24 mouse cellular contexts compared by ENCODE assay signal in the genomic region with DNA sequence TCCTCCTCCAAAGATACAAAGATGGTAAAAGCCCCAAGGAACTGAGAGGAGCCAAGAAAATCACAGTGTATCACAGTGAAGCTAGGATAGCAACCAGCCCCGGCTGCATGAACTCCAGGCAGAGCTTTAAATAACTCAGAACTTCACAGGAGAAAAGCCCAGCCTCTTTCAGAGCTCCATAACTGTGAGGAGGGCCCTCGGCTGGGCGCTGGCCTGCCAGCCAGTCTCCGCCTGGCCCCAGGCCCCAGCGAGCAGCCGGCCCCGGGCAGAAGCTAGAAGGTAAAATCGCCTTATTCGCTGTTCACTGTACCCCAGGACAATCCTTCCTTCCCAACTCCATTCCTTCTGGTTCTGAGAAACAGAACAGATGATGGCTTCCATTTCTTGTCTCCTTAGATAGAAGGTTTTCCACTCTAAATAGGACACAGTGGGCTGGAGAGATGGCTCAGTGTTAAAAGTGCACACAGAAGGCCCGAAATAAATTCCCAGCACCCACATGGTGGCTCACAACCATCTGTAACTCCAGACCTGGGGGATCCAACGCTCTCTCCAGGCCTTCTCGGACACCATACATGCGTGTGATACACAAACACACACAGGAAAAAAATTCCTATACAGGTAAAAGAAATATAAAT. TPM values are rescaled to one million over a fixed set of nuclear protein-coding genes. Genes with fewer than 3 reads are reported as not detected.
DNase-seq lines count a peak whose midpoint lies in the region; ATAC-seq and TF ChIP-seq lines count a peak whose summit lies in the region.
"Had no signal": no experiment of that assay in that cellular context is flagged by ENCODE, and none has a peak within 500 bp of the region (broad histone marks: within the 10 kb centered on the region; RNA-seq: fewer than 3 reads in every experiment).

No protein-coding gene starts in this region.

- 77% methylated on average over 13 of the region's 13 CpGs for WGBS in forebrain, postnatal 0 days
- 85% methylated on average over 13 of the region's 13 CpGs for WGBS in forebrain, embryonic 13.5 days
- WGBS in intestine, embryonic 14.5 days, result 74% methylated on average over 13 of the region's 13 CpGs
- WGBS in intestine, embryonic 15.5 days, result 79% methylated on average over 13 of the region's 13 CpGs
- WGBS in heart, embryonic 14.5 days, result 55% methylated on average over 13 of the region's 13 CpGs
- WGBS in stomach, postnatal 0 days, result 74% methylated on average over 13 of the region's 13 CpGs

- TF ChIP-seq EP300 in stomach, postnatal 0 days (optimal IDR thresholded peaks at IDR 0.05), result no peak

- ATAC-seq in forebrain, postnatal 0 days, result no peak
- no peak for ATAC-seq in forebrain, embryonic 13.5 days
- ATAC-seq in intestine, embryonic 14.5 days (replicated peaks; ENCODE audit: low FRiP score, low TSS enrichment, low read depth), result no peak
- ATAC-seq in intestine, embryonic 15.5 days, result no peak
- ATAC-seq in heart, embryonic 14.5 days (ENCODE audit: insufficient number of reproducible peaks, insufficient read depth, low FRiP score, low read depth), result no peak
- no peak for ATAC-seq in stomach, postnatal 0 days (ENCODE audit: low FRiP score, low TSS enrichment)
- no peak for ATAC-seq in cerebellum, adult (ENCODE audit: insufficient number of reproducible peaks, low FRiP score, low TSS enrichment)
- ATAC-seq: forebrain, embryonic 15.5 days; midbrain, embryonic 15.5 days had no signal

- no peaks in the 10 kb centered on the region for H3K27me3 ChIP-seq in forebrain, postnatal 0 days (ENCODE audit: insufficient read depth, low read length)
- H3K27me3 ChIP-seq in forebrain, embryonic 13.5 days, result 0 out of 2 replicates have a peak, but pooled peaks cover 4% of the 10 kb centered on the region
- no peaks in the 10 kb centered on the region for H3K27me3 ChIP-seq in intestine, embryonic 14.5 days (replicated peaks; ENCODE audit: control insufficient read depth, insufficient read depth, low read length)
- no peaks in the 10 kb centered on the region for H3K27me3 ChIP-seq in intestine, embryonic 15.5 days (replicated peaks)
- H3K27me3 ChIP-seq in heart, embryonic 14.5 days (ENCODE audit: control insufficient read depth, insufficient read depth, low read length), result no peaks in the 10 kb centered on the region
- no peaks in the 10 kb centered on the region for H3K27me3 ChIP-seq in stomach, postnatal 0 days (ENCODE audit: control insufficient read depth, insufficient read depth, low read length)
- H3K27me3 ChIP-seq: forebrain, embryonic 15.5 days; midbrain, embryonic 15.5 days had no signal

- no peaks in the 10 kb centered on the region for H3K9me3 ChIP-seq in forebrain, postnatal 0 days (ENCODE audit: low read length)
- H3K9me3 ChIP-seq in forebrain, embryonic 13.5 days (replicated peaks), result no peaks in the 10 kb centered on the region
- 0 out of 2 replicates have a peak, but pooled peaks cover 2% of the 10 kb centered on the region for H3K9me3 ChIP-seq in intestine, embryonic 14.5 days (ENCODE audit: control insufficient read depth, low read length)
- no peaks in the 10 kb centered on the region for H3K9me3 ChIP-seq in intestine, embryonic 15.5 days
- H3K9me3 ChIP-seq in heart, embryonic 14.5 days (ENCODE audit: control insufficient read depth, low read length), result no peaks in the 10 kb centered on the region
- no peaks in the 10 kb centered on the region for H3K9me3 ChIP-seq in stomach, postnatal 0 days (ENCODE audit: control insufficient read depth, low read length)
- H3K9me3 ChIP-seq: forebrain, embryonic 15.5 days; midbrain, embryonic 15.5 days had no signal

- H3K27ac ChIP-seq in forebrain, postnatal 0 days (ENCODE audit: low read depth, low read length), result no peak overlapping the region
- H3K27ac ChIP-seq in forebrain, embryonic 13.5 days, result no peak overlapping the region
- H3K27ac ChIP-seq in intestine, embryonic 14.5 days (ENCODE audit: low read depth), result peak overlapping the region; percentile 25; the same call in 1 of the 2 replicates
- H3K27ac ChIP-seq in intestine, embryonic 15.5 days, result no peak overlapping the region
- H3K27ac ChIP-seq in heart, embryonic 14.5 days (replicated peaks in 1 of 2; ENCODE audit: control insufficient read depth in 1 of 2, insufficient read depth in 1 of 2, low read depth in 2 of 2, low read length in 2 of 2), result peak overlapping the region; percentile 69 to 94
- H3K27ac ChIP-seq in stomach, postnatal 0 days (replicated peaks), result 0 out of 2 replicates have a peak overlapping the region, but pooled peaks have one; percentile 30
- H3K27ac ChIP-seq: forebrain, embryonic 15.5 days; hindbrain, embryonic 10.5 days; liver, embryonic 14.5 days; midbrain, embryonic 15.5 days had no signal

- H3K9ac ChIP-seq in forebrain, postnatal 0 days, result 0 out of 2 replicates have a peak overlapping the region, but pooled peaks have one; percentile 3
- H3K9ac ChIP-seq in forebrain, embryonic 13.5 days, result no peak overlapping the region
- no peak overlapping the region for H3K9ac ChIP-seq in intestine, embryonic 14.5 days (ENCODE audit: low read length)
- H3K9ac ChIP-seq in intestine, embryonic 15.5 days, result no peak overlapping the region
- H3K9ac ChIP-seq in heart, embryonic 14.5 days (ENCODE audit: low read length), result peak overlapping the region; percentile 18; the same call in 1 of the 2 replicates
- H3K9ac ChIP-seq in stomach, postnatal 0 days (ENCODE audit: low read length), result no peak overlapping the region
- H3K9ac ChIP-seq: forebrain, embryonic 15.5 days; liver, embryonic 14.5 days; midbrain, embryonic 15.5 days had no signal

- H3K4me3 ChIP-seq in forebrain, postnatal 0 days (ENCODE audit: low read depth, low read length), result no peak overlapping the region
- no peak overlapping the region for H3K4me3 ChIP-seq in forebrain, embryonic 13.5 days
- H3K4me3 ChIP-seq in intestine, embryonic 14.5 days (ENCODE audit: low read depth, low read length), result no peak overlapping the region
- H3K4me3 ChIP-seq in intestine, embryonic 15.5 days (replicated peaks), result no peak overlapping the region
- H3K4me3 ChIP-seq in heart, embryonic 14.5 days (ENCODE audit: control insufficient read depth in 1 of 2, insufficient read depth in 1 of 2, low read depth in 1 of 2, low read length in 2 of 2), result no peak overlapping the region
- H3K4me3 ChIP-seq in stomach, postnatal 0 days (ENCODE audit: low read depth, low read length), result no peak overlapping the region
- H3K4me3 ChIP-seq: erythroblast, embryonic 14.5 days; forebrain, embryonic 15.5 days; hindbrain, embryonic 10.5 days; midbrain, embryonic 15.5 days had no signal

- no peaks in the 10 kb centered on the region; the same call in 1 of the 2 replicates for H3K36me3 ChIP-seq in forebrain, postnatal 0 days (ENCODE audit: insufficient read depth)
- H3K36me3 ChIP-seq in forebrain, embryonic 13.5 days (ENCODE audit: poor library complexity, severe bottlenecking), result no peaks in the 10 kb centered on the region
- H3K36me3 ChIP-seq in intestine, embryonic 14.5 days (ENCODE audit: control insufficient read depth, insufficient read depth, low read length), result peaks cover 16% of the 10 kb centered on the region
- H3K36me3 ChIP-seq in intestine, embryonic 15.5 days, result peaks cover 24% of the 10 kb centered on the region
- H3K36me3 ChIP-seq in heart, embryonic 14.5 days (ENCODE audit: control insufficient read depth, insufficient read depth, low read length), result peaks cover 32% of the 10 kb centered on the region
- H3K36me3 ChIP-seq in stomach, postnatal 0 days (ENCODE audit: control insufficient read depth, insufficient read depth, low read length), result peaks cover 5% of the 10 kb centered on the region
- H3K36me3 ChIP-seq: forebrain, embryonic 15.5 days; midbrain, embryonic 15.5 days had no signal

- H3K4me1 ChIP-seq in forebrain, postnatal 0 days (ENCODE audit: insufficient read depth), result no peaks in the 10 kb centered on the region
- H3K4me1 ChIP-seq in forebrain, embryonic 13.5 days, result peaks cover 11% of the 10 kb centered on the region
- peaks cover 11% of the 10 kb centered on the region for H3K4me1 ChIP-seq in intestine, embryonic 14.5 days (replicated peaks; ENCODE audit: control insufficient read depth, insufficient read depth, low read length)
- H3K4me1 ChIP-seq in intestine, embryonic 15.5 days (replicated peaks), result peaks cover 17% of the 10 kb centered on the region
- peaks cover 13 to 29% of the 10 kb centered on the region in 2 experiments for H3K4me1 ChIP-seq in heart, embryonic 14.5 days (ENCODE audit: control insufficient read depth in 2 of 2, insufficient read depth in 2 of 2, low read length in 2 of 2)
- peaks cover 3% of the 10 kb centered on the region; the same call in 1 of the 2 replicates for H3K4me1 ChIP-seq in stomach, postnatal 0 days (replicated peaks; ENCODE audit: control insufficient read depth, insufficient read depth)

- no peak for DNase-seq in forebrain, postnatal 0 days
- no peak for DNase-seq in intestine, embryonic 14.5 days (ENCODE audit: low spot score)
- no peak for DNase-seq in stomach, postnatal 0 days (ENCODE audit: low spot score)
- no peak for DNase-seq in layer of hippocampus, postnatal 10 days (ENCODE audit: low spot score in 2 of 2)
- DNase-seq: cerebellum, postnatal 10 days; embryo, embryonic 11 days; gastrocnemius, postnatal 10 days; layer of hippocampus, postnatal 36 days; left cerebral cortex, postnatal 4 days; spleen, adult 18-20 months had no signal

- no peak overlapping the region for H3K4me2 ChIP-seq in forebrain, postnatal 0 days (ENCODE audit: low read depth)
- H3K4me2 ChIP-seq in forebrain, embryonic 13.5 days, result no peak overlapping the region
- no peak overlapping the region for H3K4me2 ChIP-seq in intestine, embryonic 14.5 days (ENCODE audit: low read length)
- no peak overlapping the region for H3K4me2 ChIP-seq in intestine, embryonic 15.5 days (replicated peaks)
- H3K4me2 ChIP-seq in heart, embryonic 14.5 days (ENCODE audit: low read length), result peak overlapping the region; percentile 2
- H3K4me2 ChIP-seq in stomach, postnatal 0 days (replicated peaks; ENCODE audit: low read depth), result no peak overlapping the region
- H3K4me2 ChIP-seq: forebrain, embryonic 15.5 days; midbrain, embryonic 15.5 days had no signal

- TF ChIP-seq CTCF in forebrain, postnatal 0 days (IDR thresholded peaks at IDR 0.05; ENCODE audit: low read depth), result no peak
- no peak for TF ChIP-seq CTCF in stomach, postnatal 0 days (IDR thresholded peaks at IDR 0.05; ENCODE audit: low read depth)

RNA-seq across cellular contexts. Expression of a gene that starts 4.6 kb away (rescaled TPM):
- total RNA-seq in forebrain, postnatal 0 days (2014; rRNA removed), result 17.1 and 17.5 TPM in 2 replicates
- polyA plus RNA-seq in forebrain, postnatal 0 days (2015; fragmentation: Nextera tagmentation; extraction: Ambion mirVana), result 8.9 and 9.4 TPM in 2 replicates
- 5.0 and 6.4 TPM in 2 replicates for polyA plus RNA-seq in forebrain, embryonic 13.5 days (2015; fragmentation: Nextera tagmentation; extraction: Ambion mirVana)
- polyA plus RNA-seq in intestine, embryonic 14.5 days (2014; fragmentation: Nextera tagmentation; extraction: Ambion mirVana), result 18.7 and 21.3 TPM in 2 replicates
- polyA plus RNA-seq in intestine, embryonic 15.5 days (2015; fragmentation: Nextera tagmentation; extraction: Ambion mirVana), result 20.4 and 29.1 TPM in 2 replicates
- 11.1 and 12.4 TPM in 2 replicates for polyA plus RNA-seq in heart, embryonic 14.5 days (2014; fragmentation: Nextera tagmentation; extraction: Ambion mirVana)
- 22.7 and 23.7 TPM in 2 replicates for polyA plus RNA-seq in stomach, postnatal 0 days (2015; fragmentation: Nextera tagmentation; extraction: Ambion mirVana)
- 10 to 100 TPM; 19.6 to 20.9 TPM for total RNA-seq in layer of hippocampus, postnatal 10 days (2021)

RNA-seq across cellular contexts. Expression of a gene that starts 6.1 kb away (rescaled TPM):
- 0.46 and 0.52 TPM in 2 replicates for total RNA-seq in forebrain, postnatal 0 days (2014; rRNA removed)
- not detected in 2 replicates for polyA plus RNA-seq in forebrain, postnatal 0 days (2015; fragmentation: Nextera tagmentation; extraction: Ambion mirVana)
- polyA plus RNA-seq in forebrain, embryonic 13.5 days (2015; fragmentation: Nextera tagmentation; extraction: Ambion mirVana), result 0.06 TPM in 1 of 2 replicates, not detected in the other
- polyA plus RNA-seq in intestine, embryonic 14.5 days (2014; fragmentation: Nextera tagmentation; extraction: Ambion mirVana), result 0.58 and 0.63 TPM in 2 replicates
- 0.97 and 1.2 TPM in 2 replicates for polyA plus RNA-seq in intestine, embryonic 15.5 days (2015; fragmentation: Nextera tagmentation; extraction: Ambion mirVana)
- polyA plus RNA-seq in heart, embryonic 14.5 days (2014; fragmentation: Nextera tagmentation; extraction: Ambion mirVana), result 24.1 and 28.3 TPM in 2 replicates
- 0.80 and 0.85 TPM in 2 replicates for polyA plus RNA-seq in stomach, postnatal 0 days (2015; fragmentation: Nextera tagmentation; extraction: Ambion mirVana)
- under 1 TPM; 0.85 to 0.96 TPM for total RNA-seq in layer of hippocampus, postnatal 10 days (2021)
- total RNA-seq: megakaryocyte progenitor cell, adult 5-6 weeks; MEL had no signal
- polyA plus RNA-seq: erythroblast, embryonic 14.5 days had no signal

RNA-seq across cellular contexts. Expression of a gene that starts 37.9 kb away (rescaled TPM):
- 76.5 and 81.0 TPM in 2 replicates for total RNA-seq in forebrain, postnatal 0 days (2014; rRNA removed)
- 21.7 and 26.0 TPM in 2 replicates for polyA plus RNA-seq in forebrain, postnatal 0 days (2015; fragmentation: Nextera tagmentation; extraction: Ambion mirVana)
- polyA plus RNA-seq in forebrain, embryonic 13.5 days (2015; fragmentation: Nextera tagmentation; extraction: Ambion mirVana), result 12.0 and 12.7 TPM in 2 replicates
- polyA plus RNA-seq in intestine, embryonic 14.5 days (2014; fragmentation: Nextera tagmentation; extraction: Ambion mirVana), result 5.5 and 5.8 TPM in 2 replicates
- 5.6 and 6.9 TPM in 2 replicates for polyA plus RNA-seq in intestine, embryonic 15.5 days (2015; fragmentation: Nextera tagmentation; extraction: Ambion mirVana)
- polyA plus RNA-seq in heart, embryonic 14.5 days (2014; fragmentation: Nextera tagmentation; extraction: Ambion mirVana), result 2.7 and 2.8 TPM in 2 replicates
- polyA plus RNA-seq in stomach, postnatal 0 days (2015; fragmentation: Nextera tagmentation; extraction: Ambion mirVana), result 6.0 and 7.1 TPM in 2 replicates
- 100 to 1,000 TPM; 124 to 128 TPM for total RNA-seq in layer of hippocampus, postnatal 10 days (2021)
- total RNA-seq: megakaryocyte progenitor cell, adult 5-6 weeks had no signal

RNA-seq across cellular contexts. Expression of a gene that starts 41.4 kb away (rescaled TPM):
- 32.2 and 47.3 TPM in 2 replicates for total RNA-seq in forebrain, postnatal 0 days (2014; rRNA removed)
- 36.8 and 39.8 TPM in 2 replicates for polyA plus RNA-seq in forebrain, postnatal 0 days (2015; fragmentation: Nextera tagmentation; extraction: Ambion mirVana)
- polyA plus RNA-seq in forebrain, embryonic 13.5 days (2015; fragmentation: Nextera tagmentation; extraction: Ambion mirVana), result 2.9 and 4.5 TPM in 2 replicates
- 3.0 and 3.2 TPM in 2 replicates for polyA plus RNA-seq in intestine, embryonic 14.5 days (2014; fragmentation: Nextera tagmentation; extraction: Ambion mirVana)
- 1.9 and 2.4 TPM in 2 replicates for polyA plus RNA-seq in intestine, embryonic 15.5 days (2015; fragmentation: Nextera tagmentation; extraction: Ambion mirVana)
- polyA plus RNA-seq in heart, embryonic 14.5 days (2014; fragmentation: Nextera tagmentation; extraction: Ambion mirVana), result 1.0 and 1.1 TPM in 2 replicates
- 5.9 and 6.1 TPM in 2 replicates for polyA plus RNA-seq in stomach, postnatal 0 days (2015; fragmentation: Nextera tagmentation; extraction: Ambion mirVana)
- total RNA-seq in layer of hippocampus, postnatal 10 days (2021), result 100 to 1,000 TPM; 137 to 163 TPM
- total RNA-seq: megakaryocyte progenitor cell, adult 5-6 weeks had no signal
- polyA plus RNA-seq: erythroblast, embryonic 14.5 days had no signal

RNA-seq across cellular contexts. Expression of a gene that starts 51.6 kb away (rescaled TPM):
- total RNA-seq in forebrain, postnatal 0 days (2014; rRNA removed), result not detected in 2 replicates
- not detected in 2 replicates for polyA plus RNA-seq in forebrain, postnatal 0 days (2015; fragmentation: Nextera tagmentation; extraction: Ambion mirVana)
- polyA plus RNA-seq in forebrain, embryonic 13.5 days (2015; fragmentation: Nextera tagmentation; extraction: Ambion mirVana), result not detected in 2 replicates
- not detected in 2 replicates for polyA plus RNA-seq in intestine, embryonic 14.5 days (2014; fragmentation: Nextera tagmentation; extraction: Ambion mirVana)
- not detected in 2 replicates for polyA plus RNA-seq in intestine, embryonic 15.5 days (2015; fragmentation: Nextera tagmentation; extraction: Ambion mirVana)
- polyA plus RNA-seq in heart, embryonic 14.5 days (2014; fragmentation: Nextera tagmentation; extraction: Ambion mirVana), result not detected in 2 replicates
- polyA plus RNA-seq in stomach, postnatal 0 days (2015; fragmentation: Nextera tagmentation; extraction: Ambion mirVana), result not detected in 2 replicates
- not detected for total RNA-seq in layer of hippocampus, postnatal 10 days (2021)
- total RNA-seq: gastrocnemius, postnatal 10 days; layer of hippocampus, postnatal 36 days; left cerebral cortex, postnatal 4 days; megakaryocyte progenitor cell, adult 5-6 weeks; MEL had no signal
- polyA plus RNA-seq: erythroblast, embryonic 14.5 days; forebrain, embryonic 15.5 days; hindbrain, embryonic 10.5 days; kidney, embryonic 14.5 days; liver, embryonic 14.5 days; lung, embryonic 16.5 days; midbrain, embryonic 15.5 days; stomach, embryonic 14.5 days had no signal

Comparison
In these comparisons a context has a peak if more than half of its experiments do, and no peak if none do; other contexts are left out.
1. H3K27ac ChIP-seq: peak in intestine, embryonic 14.5 days (single experiment), heart, embryonic 14.5 days (2 of 2) and stomach, postnatal 0 days (single experiment); none in forebrain, postnatal 0 days (single experiment), forebrain, embryonic 13.5 days (single experiment) and intestine, embryonic 15.5 days (single experiment).
2. H3K9ac ChIP-seq: peak in forebrain, postnatal 0 days (single experiment) and heart, embryonic 14.5 days (single experiment); none in forebrain, embryonic 13.5 days (single experiment), intestine, embryonic 14.5 days (single experiment), intestine, embryonic 15.5 days (single experiment) and stomach, postnatal 0 days (single experiment).
3. RNA of a gene that starts 6.1 kb away (polyA plus RNA-seq): 24.1 to 28.3 TPM in heart, embryonic 14.5 days; 0.97 to 1.2 TPM in intestine, embryonic 15.5 days, 0.80 to 0.85 TPM in stomach, postnatal 0 days, 0.58 to 0.63 TPM in intestine, embryonic 14.5 days, 0.06 TPM in forebrain, embryonic 13.5 days and not detected in forebrain, postnatal 0 days; every median in the first group is over 10 times any median in the second.